Mouse (Mus musculus): ENCODE results near the gene Tspan4.

GRCm38 (mm10) chr7:141457986-141458660 is 16.9 kb upstream of the Tspan4 start:
- TF ChIP-seq CTCF (IDR thresholded peaks at IDR 0.05; ENCODE audit: control insufficient read depth, insufficient read depth, insufficient replicate concordance, low read depth, low read length) (peak; percentile 64), POLR2A (IDR thresholded peaks at IDR 0.05; ENCODE audit: control insufficient read depth, low read depth, low read length) (no peak)

Measured in testis, adult 2 months (tissue).